Mouse (Mus musculus): ENCODE results near the gene Lyrm7.
"Not testable (repeated sequence)": the region's sequence is repeated elsewhere in the genome, so short reads cannot be mapped to it uniquely, and the experiment has no call there.

Lyrm7 gene

DNA sequence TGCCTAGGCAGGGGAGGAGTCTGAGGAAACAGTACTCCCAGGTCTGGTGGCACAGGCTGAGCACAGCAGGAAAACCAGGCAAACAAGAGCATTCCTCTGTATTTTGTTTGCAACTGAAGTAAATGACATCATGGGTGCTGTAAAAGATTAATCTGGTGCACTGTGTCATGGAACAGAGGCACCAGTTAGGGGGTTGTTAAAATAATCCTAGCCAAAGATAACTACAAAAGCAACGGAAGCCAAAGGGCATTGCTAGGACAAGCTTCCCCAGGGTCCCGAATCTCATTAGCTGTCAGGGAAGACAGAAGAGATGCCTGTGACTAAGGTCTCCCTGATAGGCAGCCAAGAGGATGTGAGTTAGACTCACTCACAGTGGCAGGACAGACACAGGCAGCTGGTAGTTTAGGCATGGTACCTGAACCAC lies 20.3 kb upstream of the Lyrm7 start:
- DNase-seq (ENCODE audit: inconsistent ontology term), result peak; percentile 74

- no peak for DNase-seq (ENCODE audit: inconsistent ontology term)
Measured at GRCm38 (mm10) chr11:54879922-54880321, 19.2 kb upstream of the Lyrm7 start.

- DNase-seq (ENCODE audit: inconsistent ontology term), result no peak
Measured at GRCm38 (mm10) chr11:54879434-54879833, 18.7 kb upstream of the Lyrm7 start.

GRCm38 (mm10) chr11:54878893-54879292 lies 18.2 kb upstream of the Lyrm7 start:
- DNase-seq (ENCODE audit: inconsistent ontology term), result no peak

DNA sequence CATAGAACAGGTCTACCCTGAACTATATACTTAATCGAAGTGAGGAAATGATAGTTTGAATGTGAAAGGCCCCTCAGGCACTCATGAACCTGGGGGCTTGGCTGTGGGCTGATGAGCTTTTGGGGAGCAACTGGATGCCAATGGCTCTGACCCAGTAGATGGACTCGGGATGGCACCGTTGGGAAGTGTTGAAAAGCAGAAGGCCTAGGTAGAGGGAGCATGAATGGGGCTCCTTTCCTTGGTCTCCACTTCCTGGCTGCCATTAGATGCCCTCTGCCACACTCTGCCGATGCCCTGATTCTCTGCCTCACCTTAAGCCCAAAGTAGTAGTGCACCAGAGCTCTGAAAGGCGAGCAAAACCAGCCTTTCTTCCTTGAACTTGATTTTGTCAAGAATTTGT lies 15.3 kb upstream of the Lyrm7 start:
- no peak for DNase-seq (ENCODE audit: inconsistent ontology term)

- peak; percentile 84 for DNase-seq (ENCODE audit: inconsistent ontology term)
Measured at GRCm38 (mm10) chr11:54871831-54872537, 11.3 kb upstream of the Lyrm7 start.

GRCm38 (mm10) chr11:54869318-54869717 lies 8.6 kb upstream of the Lyrm7 start:
- DNase-seq (ENCODE audit: inconsistent ontology term), result no peak

GRCm38 (mm10) chr11:54868445-54868844 lies 7.7 kb upstream of the Lyrm7 start:
- no peak for DNase-seq (ENCODE audit: inconsistent ontology term)

- no peak for DNase-seq (ENCODE audit: inconsistent ontology term)
Measured at GRCm38 (mm10) chr11:54867903-54868434, 7.3 kb upstream of the Lyrm7 start.

GRCm38 (mm10) chr11:54867049-54867385 lies 6.3 kb upstream of the Lyrm7 start:
- no peak for DNase-seq (ENCODE audit: inconsistent ontology term)

- DNase-seq (ENCODE audit: inconsistent ontology term), result peak; percentile 95
Measured at GRCm38 (mm10) chr11:54866119-54867048, 5.7 kb upstream of the Lyrm7 start, which contains the start of gene Hint1. Hint1 (plus strand) TSS chr11:54866383.

GRCm38 (mm10) chr11:54865330-54866085 lies 4.8 kb upstream of the Lyrm7 start:
- DNase-seq (ENCODE audit: inconsistent ontology term), result no peak

- no peak for DNase-seq (ENCODE audit: inconsistent ontology term)
Measured at GRCm38 (mm10) chr11:54862621-54863520, 2.2 kb upstream of the Lyrm7 start.

DNA sequence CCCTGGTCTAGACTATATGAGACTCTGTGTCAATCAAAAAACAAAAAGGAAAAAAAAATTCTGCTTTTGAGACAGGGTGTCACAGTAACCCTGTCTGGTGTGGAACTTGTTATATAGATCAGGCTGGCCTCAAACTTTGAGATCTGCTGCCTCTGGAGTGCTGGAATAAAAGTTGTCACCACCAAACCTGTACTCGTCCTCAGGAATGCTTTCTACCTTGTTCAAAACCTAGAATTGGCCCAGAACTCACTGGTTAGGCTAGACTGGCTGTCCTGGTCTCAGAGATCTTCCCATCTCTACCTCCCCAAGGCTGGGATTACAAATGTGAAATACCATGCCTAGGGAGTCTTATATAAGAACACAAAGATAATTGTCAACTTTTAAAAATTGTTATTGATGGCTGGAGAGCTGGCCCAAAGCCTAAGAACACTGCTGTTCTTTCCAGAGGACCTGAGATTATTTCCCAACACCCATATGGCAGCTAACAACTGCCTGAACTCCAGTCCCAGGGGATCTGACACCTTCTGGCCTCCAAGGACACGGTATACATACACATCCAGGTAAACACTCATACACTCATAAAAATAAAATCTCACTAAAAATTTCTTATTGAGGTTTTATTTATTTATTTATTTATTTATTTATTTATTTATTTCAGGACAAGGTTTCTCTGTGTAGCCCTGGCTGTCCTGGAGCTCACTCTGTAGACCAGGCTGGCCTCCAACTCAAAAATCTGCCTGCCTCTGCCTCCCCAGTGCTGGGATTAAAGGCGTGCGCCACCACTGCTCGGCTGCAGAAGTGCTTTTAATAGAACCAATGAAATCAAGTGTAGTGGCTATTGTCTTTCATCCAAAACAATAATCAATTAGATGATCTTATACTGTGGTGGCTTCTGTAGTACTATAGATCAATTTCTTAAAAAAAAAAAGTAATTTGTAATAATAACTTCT lies 1.0 kb upstream of the Lyrm7 start:
- no peak for DNase-seq (ENCODE audit: inconsistent ontology term)

GRCm38 (mm10) chr11:54859322-54860165 lies 1.2 kb downstream of the Lyrm7 start:
- DNase-seq (ENCODE audit: inconsistent ontology term), result no peak

DNA sequence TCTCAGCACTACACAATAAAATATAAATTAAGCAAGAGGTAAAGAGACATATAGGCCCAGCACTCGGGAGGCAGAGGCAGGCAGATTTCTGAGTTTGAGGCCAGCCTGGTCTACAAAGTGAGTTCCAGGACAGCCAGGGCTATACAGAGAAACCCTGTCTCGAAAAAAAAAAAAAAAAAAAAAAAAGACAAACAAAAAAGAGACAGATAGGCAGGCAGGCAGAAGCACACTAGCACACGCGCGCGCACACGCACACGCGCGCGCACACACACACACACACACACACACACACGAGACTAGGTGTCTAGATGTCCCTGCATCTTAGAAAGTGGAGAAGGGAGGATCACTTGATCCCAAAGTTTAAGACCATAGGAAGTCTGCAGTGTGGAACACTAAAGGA lies 1.8 kb downstream of the Lyrm7 start:
- not testable (repeated sequence) for DNase-seq (ENCODE audit: inconsistent ontology term)

GRCm38 (mm10) chr11:54851656-54852055 lies 9.1 kb downstream of the Lyrm7 start:
- DNase-seq (ENCODE audit: inconsistent ontology term), result no peak

GRCm38 (mm10) chr11:54849961-54850758 lies 10.6 kb downstream of the Lyrm7 start:
- no peak for DNase-seq (ENCODE audit: inconsistent ontology term)
